In genomic region chr12:73113196-73113595, GRCm38 (mm10) we compare ENCODE assay signal across 9 mouse cellular contexts. TPM values are rescaled to one million over a fixed set of nuclear protein-coding genes. Genes with fewer than 3 reads are reported as not detected.
DNase-seq lines count a peak whose midpoint lies in the region; ATAC-seq and TF ChIP-seq lines count a peak whose summit lies in the region.
"Had no signal": no experiment of that assay in that cellular context is flagged by ENCODE, and none has a peak within 500 bp of the region (broad histone marks: within the 10 kb centered on the region; RNA-seq: fewer than 3 reads in every experiment).

TSS of gene Six4 (minus strand) at chr12:73113456.

- H3K36me3 ChIP-seq in thymus, adult 2 months (ENCODE audit: control insufficient read depth, insufficient read depth, low read length) = no peaks in the 10 kb centered on the region
- H3K36me3 ChIP-seq in intestine, embryonic 16.5 days (ENCODE audit: control insufficient read depth, insufficient read depth, low read length) = no peaks in the 10 kb centered on the region
- peaks cover 12% of the 10 kb centered on the region for H3K36me3 ChIP-seq in limb, embryonic 12.5 days
- no peaks in the 10 kb centered on the region for H3K36me3 ChIP-seq in midbrain, embryonic 13.5 days
- H3K36me3 ChIP-seq in stomach, embryonic 16.5 days (ENCODE audit: control insufficient read depth, insufficient read depth, low read length) = no peaks in the 10 kb centered on the region

- peak within 1 kb of the TSS; percentile 27 for H3K4me3 ChIP-seq in thymus, adult 2 months (ENCODE audit: control insufficient read depth, insufficient read depth, low read length)
- H3K4me3 ChIP-seq in intestine, embryonic 16.5 days (ENCODE audit: low read length) = peak within 1 kb of the TSS; percentile 69
- peak within 1 kb of the TSS; percentile 91 for H3K4me3 ChIP-seq in limb, embryonic 12.5 days (replicated peaks)
- H3K4me3 ChIP-seq in midbrain, embryonic 13.5 days (replicated peaks) = peak within 1 kb of the TSS; percentile 75
- H3K4me3 ChIP-seq in stomach, embryonic 16.5 days (replicated peaks; ENCODE audit: low read length) = peak within 1 kb of the TSS; percentile 69

- DNase-seq in thymus, adult 2 months = peak; percentile 1
- no peak for DNase-seq in thymus, postnatal 10 days (ENCODE audit: low spot score in 2 of 2)
- peak; percentile 93 for DNase-seq in embryo, embryonic 11 days

- H3K9ac ChIP-seq in intestine, embryonic 16.5 days (ENCODE audit: low read depth, low read length) = peak within 1 kb of the TSS; percentile 69
- H3K9ac ChIP-seq in limb, embryonic 12.5 days (replicated peaks) = peak within 1 kb of the TSS; percentile 95
- H3K9ac ChIP-seq in midbrain, embryonic 13.5 days (replicated peaks) = peak within 1 kb of the TSS; percentile 76
- peak within 1 kb of the TSS; percentile 75 for H3K9ac ChIP-seq in stomach, embryonic 16.5 days (ENCODE audit: low read length)

- peaks cover 8% of the 10 kb centered on the region for H3K4me1 ChIP-seq in thymus, adult 2 months (replicated peaks; ENCODE audit: control insufficient read depth, insufficient read depth, low read length)
- peaks cover 19% of the 10 kb centered on the region for H3K4me1 ChIP-seq in intestine, embryonic 16.5 days (ENCODE audit: control insufficient read depth, insufficient read depth, low read length)
- H3K4me1 ChIP-seq in limb, embryonic 12.5 days (replicated peaks) = peaks cover 27% of the 10 kb centered on the region
- H3K4me1 ChIP-seq in midbrain, embryonic 13.5 days (replicated peaks) = peaks cover 22% of the 10 kb centered on the region
- peaks cover 8% of the 10 kb centered on the region; the same call in 1 of the 2 replicates for H3K4me1 ChIP-seq in stomach, embryonic 16.5 days (ENCODE audit: control insufficient read depth, insufficient read depth, low read length)

- no peaks in the 10 kb centered on the region for H3K9me3 ChIP-seq in intestine, embryonic 16.5 days (ENCODE audit: control insufficient read depth, low read length)
- no peaks in the 10 kb centered on the region for H3K9me3 ChIP-seq in limb, embryonic 12.5 days
- H3K9me3 ChIP-seq in midbrain, embryonic 13.5 days = no peaks in the 10 kb centered on the region
- H3K9me3 ChIP-seq in stomach, embryonic 16.5 days (replicated peaks; ENCODE audit: control insufficient read depth, low read length) = no peaks in the 10 kb centered on the region

- H3K27me3 ChIP-seq in thymus, adult 2 months (ENCODE audit: control insufficient read depth, insufficient read depth, low read length) = peaks cover 25% of the 10 kb centered on the region
- H3K27me3 ChIP-seq in intestine, embryonic 16.5 days (replicated peaks; ENCODE audit: control insufficient read depth, insufficient read depth, low read length) = peaks cover 3% of the 10 kb centered on the region
- H3K27me3 ChIP-seq in limb, embryonic 12.5 days = no peaks in the 10 kb centered on the region
- peaks cover 28% of the 10 kb centered on the region for H3K27me3 ChIP-seq in midbrain, embryonic 13.5 days
- no peaks in the 10 kb centered on the region for H3K27me3 ChIP-seq in stomach, embryonic 16.5 days (ENCODE audit: control insufficient read depth, insufficient read depth, low read length)

- 4% methylated on average over 20 of the region's 20 CpGs for WGBS in thymus, adult 2 months
- whole genome bisulfite sequencing in intestine, embryonic 16.5 days = 0% methylated on average over 19 of the region's 20 CpGs
- WGBS in limb, embryonic 12.5 days = under 1% methylated on average over 20 of the region's 20 CpGs
- WGBS in midbrain, embryonic 13.5 days = under 1% methylated on average over 19 of the region's 20 CpGs
- WGBS in stomach, embryonic 16.5 days = under 1% methylated on average over 20 of the region's 20 CpGs

- no peak for TF ChIP-seq POLR2A in thymus, adult 2 months (IDR thresholded peaks at IDR 0.05; ENCODE audit: control insufficient read depth, extremely low read depth, insufficient read depth, low read length, poor library complexity)

- no peak within 1 kb of the TSS for H3K27ac ChIP-seq in thymus, adult 2 months (ENCODE audit: control insufficient read depth, insufficient read depth, low read length)
- no peak within 1 kb of the TSS for H3K27ac ChIP-seq in intestine, embryonic 16.5 days (ENCODE audit: low read length)
- H3K27ac ChIP-seq in limb, embryonic 12.5 days = peak within 1 kb of the TSS; percentile 98
- peak within 1 kb of the TSS; percentile 3; the same call in 1 of the 2 replicates for H3K27ac ChIP-seq in midbrain, embryonic 13.5 days
- H3K27ac ChIP-seq in stomach, embryonic 16.5 days (ENCODE audit: low read length) = no peak within 1 kb of the TSS

- peak within 1 kb of the TSS; percentile 100 for H3K4me2 ChIP-seq in intestine, embryonic 16.5 days (ENCODE audit: low read depth, low read length)
- peak within 1 kb of the TSS; percentile 91 for H3K4me2 ChIP-seq in limb, embryonic 12.5 days
- H3K4me2 ChIP-seq in midbrain, embryonic 13.5 days (replicated peaks) = peak within 1 kb of the TSS; percentile 100
- peak within 1 kb of the TSS; percentile 100 for H3K4me2 ChIP-seq in stomach, embryonic 16.5 days (ENCODE audit: low read depth, low read length)

- no peak for TF ChIP-seq CTCF in thymus, adult 2 months (IDR thresholded peaks at IDR 0.05; ENCODE audit: borderline replicate concordance, control insufficient read depth, extremely low read depth, insufficient read depth, low read length, poor library complexity)

- ATAC-seq in granulocyte monocyte progenitor cell, adult 5-6 weeks (replicated peaks; ENCODE audit: poor library complexity, severe bottlenecking) = peak; percentile 67
- peak; percentile 85 for ATAC-seq in intestine, embryonic 16.5 days
- peak; percentile 92 for ATAC-seq in limb, embryonic 12.5 days (ENCODE audit: insufficient number of reproducible peaks, insufficient read depth, low FRiP score, low TSS enrichment, low read depth)
- peak; percentile 90 for ATAC-seq in midbrain, embryonic 13.5 days
- peak; percentile 83 for ATAC-seq in stomach, embryonic 16.5 days (ENCODE audit: insufficient read depth, low FRiP score)

RNA-seq across cellular contexts. Expression of gene Six4, which starts in this region (rescaled TPM):
- 1.1 and 1.4 TPM in 2 replicates for polyA plus RNA-seq in thymus, adult 2 months (2012; rRNA removed)
- not detected in 2 replicates for total RNA-seq in granulocyte monocyte progenitor cell, adult 5-6 weeks (2014; fragmentation: Nextera tagmentation)
- not detected in 2 replicates for total RNA-seq in granulocyte monocyte progenitor cell, adult 5-6 weeks (2017)
- polyA plus RNA-seq in intestine, embryonic 16.5 days (2015; fragmentation: Nextera tagmentation; extraction: Ambion mirVana) = 0.20 and 0.24 TPM in 2 replicates
- polyA plus RNA-seq in limb, embryonic 12.5 days (2016; fragmentation: Nextera tagmentation; extraction: Ambion mirVana) = 15.6 and 18.7 TPM in 2 replicates
- 0.37 and 0.61 TPM in 2 replicates for polyA plus RNA-seq in midbrain, embryonic 13.5 days (2015; fragmentation: Nextera tagmentation; extraction: Ambion mirVana)
- polyA plus RNA-seq in stomach, embryonic 16.5 days (2015; fragmentation: Nextera tagmentation; extraction: Ambion mirVana) = 0.56 and 0.71 TPM in 2 replicates
- total RNA-seq: MEL had no signal

Comparison
In these comparisons a context has a peak if more than half of its experiments do, and no peak if none do; other contexts are left out.
1. DNase-seq: peak in thymus, adult 2 months (single experiment) and embryo, embryonic 11 days (single experiment); none in thymus, postnatal 10 days (0 of 2).
2. Peak in ATAC-seq in granulocyte monocyte progenitor cell, adult 5-6 weeks; RNA of the gene not detected or under 1 TPM.
3. Peak in ATAC-seq, H3K4me3 ChIP-seq, H3K9ac ChIP-seq and H3K4me2 ChIP-seq in intestine, embryonic 16.5 days; RNA of the gene not detected or under 1 TPM.
4. Peak in ATAC-seq, H3K4me3 ChIP-seq, H3K27ac ChIP-seq, H3K9ac ChIP-seq and H3K4me2 ChIP-seq in midbrain, embryonic 13.5 days; RNA of the gene not detected or under 1 TPM.
5. Peak in ATAC-seq, H3K4me3 ChIP-seq, H3K9ac ChIP-seq and H3K4me2 ChIP-seq in stomach, embryonic 16.5 days; RNA of the gene not detected or under 1 TPM.
6. H3K4me3 ChIP-seq: peak in every context shown above with its lines; median percentile 91 in limb, embryonic 12.5 days; 75 in midbrain, embryonic 13.5 days; 69 in intestine, embryonic 16.5 days; 69 in stomach, embryonic 16.5 days; 27 in thymus, adult 2 months.
7. Peak in every context shown above with its lines, with median percentiles within 50 percentile points of each other: ATAC-seq, H3K4me2 ChIP-seq and H3K9ac ChIP-seq.